Mouse (Mus musculus) heart, postnatal 0 days (tissue): ENCODE data around the gene Ttbk2.

Experiments used
- CTCF ChIP-seq: IDR thresholded peaks from 2 replicates; pipeline ENCODE4 v1.5.1; 2016; ENCODE audit warnings: antibody characterized with exemption, control low read depth, low read depth
- EP300 ChIP-seq: IDR thresholded peaks from 2 replicates; pipeline ENCODE4 v1.6.1; 2016; ENCODE audit warnings: antibody characterized with exemption, low read depth

- TF ChIP-seq CTCF, result no peak
- no peak for TF ChIP-seq EP300
These were observed 13.0 kb upstream of the Ttbk2 start for GRCm38 (mm10) chr2:120863389-120863788.
